Mouse (Mus musculus) kidney, adult 11 months (tissue): ENCODE data around the gene Casp8.
"Not testable (repeated sequence)": the region's sequence is repeated elsewhere in the genome, so short reads cannot be mapped to it uniquely, and the experiment has no call there.

Experiments
- DNase-seq: peaks from one replicate; pipeline ENCODE4 v3.0.0; 2022

Gene Casp8

GRCm38 (mm10) chr1:58801558-58802285, 6.5 kb downstream of the Casp8 start:
- no peak for DNase-seq

- peak; percentile 35 for DNase-seq
Observed at GRCm38 (mm10) chr1:58802322-58803273, 7.4 kb downstream of the Casp8 start.

- no peak for DNase-seq
Observed at GRCm38 (mm10) chr1:58803531-58803930, 8.4 kb downstream of the Casp8 start.

GRCm38 (mm10) chr1:58806651-58807050, 11.5 kb downstream of the Casp8 start:
- no peak for DNase-seq

- DNase-seq, result no peak
Observed at GRCm38 (mm10) chr1:58826319-58826718, 31.1 kb downstream of the Casp8 start.

GRCm38 (mm10) chr1:58830741-58831140, 35.6 kb downstream of the Casp8 start:
- DNase-seq, result no peak

GRCm38 (mm10) chr1:58832198-58832597, 37.0 kb downstream of the Casp8 start:
- DNase-seq, result no peak

- not testable (repeated sequence) for DNase-seq
Observed at GRCm38 (mm10) chr1:58856811-58857210, 61.6 kb downstream of the Casp8 start.

- DNase-seq, result not testable (repeated sequence)
Observed at GRCm38 (mm10) chr1:58859131-58859530, 64.0 kb downstream of the Casp8 start.

- peak; percentile 14 for DNase-seq
Observed at GRCm38 (mm10) chr1:58859738-58860365, 64.7 kb downstream of the Casp8 start.

GRCm38 (mm10) chr1:58860586-58860985, 65.4 kb downstream of the Casp8 start:
- not testable (repeated sequence) for DNase-seq

- DNase-seq, result not testable (repeated sequence)
Observed at GRCm38 (mm10) chr1:58876500-58876899, 81.3 kb downstream of the Casp8 start.

- not testable (repeated sequence) for DNase-seq
Observed at GRCm38 (mm10) chr1:58879291-58879690, 84.1 kb downstream of the Casp8 start.

- DNase-seq, result not testable (repeated sequence)
Observed at GRCm38 (mm10) chr1:58883279-58883678, 88.1 kb downstream of the Casp8 start.

GRCm38 (mm10) chr1:58885646-58886045, 90.5 kb downstream of the Casp8 start:
- DNase-seq, result no peak

GRCm38 (mm10) chr1:58889826-58890546, 94.8 kb downstream of the Casp8 start:
- DNase-seq, result peak; percentile 12

GRCm38 (mm10) chr1:58890697-58891290, 95.6 kb downstream of the Casp8 start:
- DNase-seq, result not testable (repeated sequence)

- DNase-seq, result not testable (repeated sequence)
Observed at GRCm38 (mm10) chr1:58891481-58892170, 96.5 kb downstream of the Casp8 start.

GRCm38 (mm10) chr1:58892386-58892785, 97.2 kb downstream of the Casp8 start:
- DNase-seq, result not testable (repeated sequence)
